Mouse (Mus musculus) right cerebral cortex, postnatal 36 days (tissue): ENCODE measurements around the gene Il34.

Source experiments
- DNase-seq, 2 experiments: peaks; one replicate each; pipeline ENCODE4 v3.0.0; 2022; ENCODE audit warnings: low spot score in 2 of 2, mixed read lengths in 1 of 2

Il34 gene

DNA sequence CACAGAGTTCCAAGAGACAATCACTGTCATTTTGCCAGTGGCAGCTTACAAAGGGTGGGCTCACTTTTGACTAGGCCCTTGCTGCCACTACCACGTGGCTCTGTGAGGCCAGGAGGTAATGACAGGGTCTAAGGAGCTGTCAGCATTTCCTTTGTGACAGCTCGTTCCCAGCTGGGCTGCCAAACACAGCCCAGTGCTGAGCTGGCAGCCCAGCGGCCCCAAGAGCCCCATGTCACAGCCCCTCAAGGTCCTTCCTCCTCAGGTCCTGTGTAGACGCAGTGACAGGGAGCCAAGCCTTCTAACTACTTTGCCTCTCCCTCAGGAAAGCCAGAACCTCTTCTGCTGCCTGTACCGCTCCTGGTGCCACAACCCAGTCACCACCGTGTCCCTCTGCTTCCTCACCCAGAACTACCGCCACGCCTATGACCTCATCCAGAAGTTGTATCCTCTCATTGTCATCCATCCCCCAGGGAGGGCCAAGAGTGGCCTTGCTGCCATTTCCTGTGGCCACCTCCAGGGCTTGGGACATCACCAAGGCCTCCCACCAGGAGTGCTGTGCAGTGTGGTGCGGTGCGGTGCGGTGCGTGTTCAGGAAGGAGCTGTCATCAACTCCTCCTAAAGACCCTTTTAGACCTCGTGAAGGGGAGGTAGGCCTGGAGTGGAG, 94.3 kb downstream of the Il34 start:
- no peak for DNase-seq

- no peak for DNase-seq
Observed at GRCm38 (mm10) chr8:110710593-110710992, 95.1 kb downstream of the Il34 start.

GRCm38 (mm10) chr8:110708429-110708828, 97.3 kb downstream of the Il34 start:
- no peak for DNase-seq

GRCm38 (mm10) chr8:110706288-110706870, 99.3 kb downstream of the Il34 start:
- no peak for DNase-seq

DNA sequence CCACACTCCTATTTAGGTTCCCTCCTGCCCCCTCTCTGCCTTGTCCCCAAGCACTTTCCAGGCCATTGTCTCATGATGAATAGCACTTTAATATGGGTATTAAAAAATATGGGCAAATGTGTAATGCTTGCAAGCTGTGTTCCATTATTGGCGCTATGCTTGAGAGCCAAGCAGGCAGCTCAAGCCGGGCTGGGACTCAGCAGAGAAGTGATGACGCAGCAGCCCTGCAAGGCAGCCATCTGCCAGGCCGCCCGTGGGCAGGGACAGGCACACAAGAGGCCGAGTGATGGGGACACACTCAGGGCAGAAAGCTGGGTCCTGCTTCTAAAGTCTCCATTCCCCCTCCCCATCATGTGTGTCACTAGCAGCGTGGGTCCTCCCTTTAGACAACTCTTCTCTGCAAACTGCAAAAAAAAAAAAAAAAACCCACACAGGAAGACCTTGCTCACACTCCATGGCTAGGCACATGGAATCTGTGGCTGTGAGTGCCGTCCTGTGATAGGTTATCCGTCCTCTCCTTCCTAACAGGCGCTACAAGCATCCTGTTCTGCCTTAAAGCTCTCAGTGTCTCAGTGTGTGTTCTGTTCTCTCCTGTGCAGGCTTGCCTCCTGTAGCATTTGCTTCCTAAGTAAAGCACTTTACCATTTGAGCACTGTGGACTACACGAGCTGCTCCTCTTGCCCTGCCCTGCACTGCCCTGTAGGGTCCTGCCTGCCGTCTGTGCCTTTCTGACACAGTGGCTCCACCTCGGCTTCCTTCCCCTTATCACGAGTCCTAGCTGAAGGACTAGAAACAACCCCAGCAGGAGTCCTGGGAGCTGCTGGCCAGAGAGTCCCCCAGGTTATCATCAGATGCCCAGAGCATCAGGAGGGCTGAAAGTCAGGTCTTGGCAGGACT, 100.1 kb downstream of the Il34 start:
- no peak for DNase-seq

GRCm38 (mm10) chr8:110704103-110704502, 101.6 kb downstream of the Il34 start:
- DNase-seq = no peak

DNA sequence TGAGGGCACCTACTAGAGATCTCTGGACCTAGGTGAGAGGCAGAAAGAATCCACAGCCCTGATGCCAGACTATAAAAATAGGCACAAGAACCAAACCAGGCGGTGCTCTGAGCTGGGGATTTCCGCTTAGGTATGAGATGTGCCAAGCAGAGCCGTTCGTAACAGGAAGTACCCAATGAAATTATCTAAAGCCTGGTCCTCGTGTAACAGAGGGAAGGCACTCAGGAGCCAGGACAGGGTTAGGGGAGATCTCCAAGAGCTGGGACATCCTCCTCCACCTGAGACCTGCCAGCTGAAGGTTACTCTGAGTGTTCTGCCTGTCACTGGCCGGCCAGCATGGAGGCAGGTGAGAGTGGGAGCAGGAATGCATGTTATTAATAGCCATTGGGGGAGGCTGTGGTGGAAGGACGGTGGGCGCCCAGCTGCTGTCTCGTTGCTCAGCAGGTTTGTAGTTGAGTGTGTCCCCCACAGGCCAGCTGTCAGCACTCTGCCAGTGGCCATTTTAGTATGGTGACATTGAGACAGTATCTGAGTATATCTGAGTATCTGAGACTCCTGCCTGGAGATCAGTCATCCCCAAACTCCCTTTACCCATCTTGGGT, 102.2 kb downstream of the Il34 start:
- no peak for DNase-seq

- DNase-seq = no peak
Observed at GRCm38 (mm10) chr8:110702636-110703459, 102.9 kb downstream of the Il34 start.

DNA sequence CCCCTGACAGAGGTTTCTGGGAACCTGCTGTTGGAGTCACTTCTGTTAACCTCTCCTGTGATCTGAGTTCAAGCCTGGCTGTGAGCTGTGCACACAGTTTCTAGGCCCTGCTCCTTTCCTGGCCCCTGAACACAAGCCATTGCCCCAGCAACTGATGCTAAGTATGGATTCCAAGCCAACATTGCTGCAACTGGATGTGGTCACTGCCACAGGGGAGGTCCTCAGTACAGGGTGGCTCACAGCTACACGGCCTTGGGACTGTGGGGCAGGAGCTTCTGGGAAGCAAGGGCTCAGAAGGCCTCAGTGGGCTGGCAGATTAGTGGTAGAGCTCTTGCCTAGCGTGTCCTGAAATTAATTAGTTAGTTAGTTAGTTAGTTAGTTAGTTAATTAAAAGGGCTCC, 105.2 kb downstream of the Il34 start:
- DNase-seq = no peak

DNA sequence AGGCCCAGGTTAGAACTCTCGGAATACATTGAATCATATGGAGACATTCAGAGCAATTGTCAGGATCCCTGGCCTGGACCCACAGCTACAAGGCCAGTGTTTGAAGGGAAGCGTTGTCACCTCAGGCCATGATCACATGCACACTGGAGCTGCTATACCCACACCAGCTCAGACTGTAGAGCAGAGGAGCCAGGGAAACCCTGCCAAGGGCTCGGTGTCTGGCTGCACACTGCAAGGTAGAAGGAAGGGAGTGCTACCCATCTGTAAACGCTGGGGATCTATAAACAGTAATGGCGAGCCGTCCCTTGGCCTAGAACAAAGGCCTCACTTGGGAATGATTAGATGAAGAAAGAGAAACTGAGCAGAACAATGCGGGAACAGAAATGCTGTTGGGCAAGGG, 106.2 kb downstream of the Il34 start:
- no peak for DNase-seq

- no peak for DNase-seq
Observed at GRCm38 (mm10) chr8:110698098-110698497, 107.6 kb downstream of the Il34 start.

- no peak for DNase-seq
Observed at GRCm38 (mm10) chr8:110697571-110697970, 108.2 kb downstream of the Il34 start.

DNA sequence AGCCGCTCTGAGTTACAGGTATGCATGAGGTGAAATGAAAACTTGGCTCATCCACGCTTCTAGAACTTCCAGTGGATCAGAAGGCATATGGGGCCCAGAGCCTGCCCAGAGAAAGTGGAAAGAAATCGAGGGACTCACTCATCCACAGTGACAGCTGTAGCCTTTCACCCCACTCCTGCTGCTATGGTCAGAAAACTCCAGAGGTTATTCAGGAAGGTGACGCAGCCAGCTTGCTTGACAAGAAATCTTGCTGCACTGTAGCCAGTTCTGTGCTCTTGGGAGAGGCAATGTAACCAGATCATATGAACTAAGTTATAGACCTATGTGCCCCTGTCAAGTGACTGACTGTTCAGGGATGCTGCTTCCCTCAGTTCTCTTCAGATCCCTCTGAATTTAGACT, 109.7 kb downstream of the Il34 start:
- no peak for DNase-seq

DNA sequence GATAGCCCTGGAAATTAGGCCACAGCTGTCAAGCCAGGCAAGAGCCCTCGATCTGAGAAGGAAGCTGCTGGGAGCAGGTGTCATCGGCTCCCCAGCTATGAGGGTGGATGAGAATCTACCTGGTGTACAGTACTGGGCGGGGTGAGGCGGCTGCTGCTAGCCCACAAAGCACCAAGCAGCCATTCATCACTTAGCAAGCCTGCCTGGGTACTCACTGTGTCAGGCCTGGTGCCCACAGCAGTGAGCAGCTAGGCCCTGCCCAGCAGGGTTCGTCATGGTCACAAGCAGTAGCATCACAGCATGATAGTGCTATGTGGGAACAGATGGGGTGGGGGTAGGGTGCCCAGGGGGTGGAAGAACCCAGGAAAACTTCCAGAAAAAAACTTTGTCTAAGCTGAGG, 110.3 kb downstream of the Il34 start:
- no peak for DNase-seq

DNA sequence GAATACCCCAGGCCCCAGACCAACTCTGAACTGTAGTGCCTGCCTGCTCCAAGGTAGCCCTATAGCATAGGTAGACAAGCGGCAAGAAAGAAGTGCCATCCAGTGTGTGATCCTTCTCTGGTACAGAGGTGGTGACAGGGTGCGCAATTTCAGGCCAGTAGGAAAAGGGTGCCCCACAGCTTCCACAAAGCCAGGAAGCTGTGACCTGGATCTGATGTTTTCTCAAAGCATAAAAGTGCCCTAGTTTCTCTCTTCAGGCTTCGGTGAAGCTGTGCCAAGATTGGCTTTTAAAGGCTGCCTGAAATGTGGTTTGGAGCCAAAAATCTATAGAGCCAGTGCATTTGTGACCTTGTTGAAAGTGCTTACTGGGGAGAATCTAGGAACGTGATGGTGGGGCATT, 110.9 kb downstream of the Il34 start:
- DNase-seq = no peak

- DNase-seq = no peak
Observed at GRCm38 (mm10) chr8:110694226-110694625, 111.5 kb downstream of the Il34 start.
